Mouse (Mus musculus): ENCODE results near the gene Rex1bd. TPM values are rescaled to one million over a fixed set of nuclear protein-coding genes. Genes with fewer than 3 reads are reported as not detected.

The Rex1bd gene
- total and polyA plus RNA-seq, 3 experiments, result 148 to 327 (median 164) TPM

GRCm38 (mm10) chr8:70477269-70477982 lies 29.1 kb downstream of the Rex1bd start:
- no peak for DNase-seq

- DNase-seq, result peak; percentile 98
These were observed 30.0 kb downstream of the Rex1bd start, which contains the start of gene Klhl26 for GRCm38 (mm10) chr8:70476333-70477268. Gene Klhl26, minus strand, starts transcription at chr8:70476968.

- no peak for DNase-seq
These were observed 34.7 kb downstream of the Rex1bd start for GRCm38 (mm10) chr8:70471856-70472255.

- DNase-seq, result no peak
These were observed 36.6 kb downstream of the Rex1bd start for GRCm38 (mm10) chr8:70469938-70470337.

- DNase-seq, result no peak
These were observed 37.1 kb downstream of the Rex1bd start for GRCm38 (mm10) chr8:70469295-70469916.

GRCm38 (mm10) chr8:70468733-70469132 lies 37.8 kb downstream of the Rex1bd start:
- no peak for DNase-seq

GRCm38 (mm10) chr8:70467907-70468306 lies 38.6 kb downstream of the Rex1bd start:
- DNase-seq, result no peak

- no peak for DNase-seq
These were observed 39.3 kb downstream of the Rex1bd start for GRCm38 (mm10) chr8:70467229-70467725.

- no peak for DNase-seq
These were observed 39.8 kb downstream of the Rex1bd start for GRCm38 (mm10) chr8:70466771-70467170.

- no peak for DNase-seq
These were observed 40.2 kb downstream of the Rex1bd start for GRCm38 (mm10) chr8:70466305-70466704.

- no peak for DNase-seq
These were observed 40.9 kb downstream of the Rex1bd start for GRCm38 (mm10) chr8:70465701-70466100.

GRCm38 (mm10) chr8:70464162-70464561 lies 42.4 kb downstream of the Rex1bd start:
- DNase-seq, result no peak

GRCm38 (mm10) chr8:70463306-70463705 lies 43.2 kb downstream of the Rex1bd start:
- DNase-seq, result no peak

- DNase-seq, result no peak
These were observed 44.1 kb downstream of the Rex1bd start for GRCm38 (mm10) chr8:70462516-70462813.

GRCm38 (mm10) chr8:70461765-70462515 lies 44.6 kb downstream of the Rex1bd start:
- peak; percentile 89 for DNase-seq

- DNase-seq, result peak; percentile 56
These were observed 45.9 kb downstream of the Rex1bd start for GRCm38 (mm10) chr8:70460606-70461005.

GRCm38 (mm10) chr8:70460199-70460598 lies 46.4 kb downstream of the Rex1bd start:
- peak; percentile 54 for DNase-seq

GRCm38 (mm10) chr8:70459636-70460035 lies 46.9 kb downstream of the Rex1bd start:
- DNase-seq, result no peak

- peak; percentile 68 for DNase-seq
These were observed 48.1 kb downstream of the Rex1bd start for GRCm38 (mm10) chr8:70458462-70458861.

- DNase-seq, result no peak
These were observed 48.7 kb downstream of the Rex1bd start for GRCm38 (mm10) chr8:70457882-70458281.

- peak; percentile 82 for DNase-seq
These were observed 49.6 kb downstream of the Rex1bd start for GRCm38 (mm10) chr8:70456996-70457395.
